Mouse (Mus musculus) thymus, postnatal 10 days (tissue): ENCODE results near the gene Gm11639.

Experiments used
- DNase-seq, 2 experiments: peaks; one replicate each; pipeline ENCODE4 v3.0.0; 2021; ENCODE audit warnings: low spot score in 2 of 2

Gm11639 gene

DNA sequence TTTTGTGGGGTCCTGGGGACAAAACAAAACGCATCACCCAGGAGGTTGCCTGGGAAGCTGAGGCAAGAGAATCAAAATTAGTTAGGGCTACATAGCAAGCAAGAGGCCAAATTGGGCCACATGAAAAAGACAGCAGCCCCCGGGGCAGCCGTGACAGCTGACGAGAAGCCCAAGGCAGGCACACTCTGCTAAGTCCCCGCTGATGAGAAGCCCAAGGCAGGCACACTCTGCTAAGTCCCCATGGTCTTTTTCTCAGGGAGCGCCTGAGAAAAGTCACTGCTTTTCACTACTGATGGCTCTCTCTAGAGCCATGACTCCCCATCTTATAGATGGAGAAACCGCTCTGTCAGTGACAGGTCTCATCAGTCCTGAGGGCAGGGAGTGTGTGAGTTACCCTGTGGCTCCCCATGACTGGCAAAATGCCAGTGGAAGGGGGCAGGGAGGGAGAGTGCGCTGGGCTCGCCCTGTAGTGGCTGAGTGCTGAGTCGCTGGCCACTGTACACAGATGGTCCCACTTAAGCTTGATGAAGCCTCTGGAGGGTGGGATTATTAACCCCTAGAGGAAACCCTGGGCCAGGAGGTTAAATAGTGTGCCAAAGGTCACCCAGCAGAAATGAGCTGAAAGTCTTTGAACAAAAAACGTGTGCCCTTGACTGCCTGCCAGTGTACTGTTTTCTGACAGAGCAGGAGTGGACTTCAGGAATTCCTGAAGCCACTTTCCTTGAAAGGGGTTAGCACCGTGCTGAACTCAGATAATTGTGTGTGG lies 467.7 kb downstream of the Gm11639 start:
- no peak for DNase-seq

GRCm38 (mm10) chr11:105155915-105156314 lies 470.4 kb downstream of the Gm11639 start:
- no peak for DNase-seq

DNA sequence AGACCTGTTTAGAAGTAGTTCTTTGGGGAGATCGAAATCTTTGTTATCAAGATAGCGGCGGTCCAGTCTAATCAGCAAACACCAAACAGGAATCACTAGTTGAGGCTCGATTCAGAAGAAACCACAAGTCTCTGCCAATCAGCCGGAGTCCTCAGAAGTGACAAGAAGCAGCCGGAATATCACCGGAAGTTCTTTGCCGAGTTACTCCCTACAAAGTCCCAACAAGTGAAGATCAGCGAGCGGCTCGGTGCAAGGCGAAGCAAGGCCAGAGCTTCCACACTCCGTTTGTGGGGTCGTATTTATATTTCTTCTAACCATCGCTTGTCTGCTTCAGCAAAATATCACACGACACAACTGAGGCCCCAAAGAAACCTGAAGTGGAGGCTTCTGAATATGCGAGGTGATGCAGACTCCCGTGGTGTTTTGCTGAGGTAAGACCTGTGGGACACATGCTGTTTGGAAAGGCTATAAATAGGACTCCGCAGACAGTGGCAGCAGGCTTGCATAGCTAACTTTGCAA lies 471.3 kb downstream of the Gm11639 start:
- DNase-seq: no peak

GRCm38 (mm10) chr11:105158047-105158446 lies 472.5 kb downstream of the Gm11639 start:
- DNase-seq: no peak

DNA sequence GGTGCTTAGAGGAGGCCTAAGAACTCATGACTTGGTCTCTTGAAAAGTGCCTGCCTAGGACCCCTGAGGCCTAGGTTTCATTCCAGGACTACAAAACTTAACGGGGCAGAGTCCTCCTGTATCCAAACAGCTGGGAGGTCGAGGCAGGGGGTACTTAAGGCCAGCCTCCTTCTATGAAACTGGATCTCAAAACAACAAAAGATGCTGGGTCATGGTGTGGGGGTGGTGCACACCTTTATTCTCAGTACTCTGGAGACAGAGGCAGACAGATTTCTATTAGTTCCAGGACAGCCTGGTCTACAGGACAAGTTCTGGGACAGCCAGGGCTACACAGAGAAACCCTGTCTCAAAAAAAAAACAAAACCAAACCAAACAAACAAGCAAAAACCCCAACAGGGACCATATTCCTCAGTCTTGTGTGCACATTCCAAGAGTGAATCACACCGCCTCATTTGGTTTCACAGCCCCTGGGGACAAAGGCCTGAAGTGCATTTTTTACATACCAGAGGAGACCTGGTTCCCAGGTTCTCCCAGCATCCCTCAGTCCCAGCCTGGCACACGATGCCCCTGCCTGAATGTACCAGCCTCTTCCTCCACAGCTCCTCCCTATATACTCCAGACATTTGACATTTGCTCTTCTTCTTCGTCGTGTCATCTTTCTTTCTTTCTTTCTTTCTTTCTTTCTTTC lies 474.3 kb downstream of the Gm11639 start:
- DNase-seq: no peak

DNA sequence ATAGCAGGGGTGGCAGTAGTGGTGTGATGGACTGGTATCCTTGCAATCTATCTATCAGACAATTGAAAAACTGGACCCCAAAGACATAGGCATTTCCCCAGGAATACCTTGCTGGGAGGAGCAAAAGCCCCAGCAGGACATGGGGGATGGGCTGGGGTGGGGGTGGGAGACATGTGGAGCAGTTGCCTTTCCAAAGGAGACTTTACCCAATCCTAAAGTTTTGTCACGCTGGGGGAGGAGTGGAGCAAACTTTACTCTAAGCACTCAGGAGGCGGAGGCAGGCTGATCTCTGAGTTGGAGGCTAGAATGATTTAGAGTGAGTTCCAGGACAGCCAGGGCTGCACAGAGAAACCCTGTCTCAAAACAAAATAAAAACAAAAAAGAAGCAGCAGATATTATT lies 475.9 kb downstream of the Gm11639 start:
- DNase-seq: no peak

- no peak for DNase-seq
Observed at GRCm38 (mm10) chr11:105164516-105165510, 479.3 kb downstream of the Gm11639 start.

GRCm38 (mm10) chr11:105166780-105167179 lies 481.3 kb downstream of the Gm11639 start:
- DNase-seq: no peak
